Mouse (Mus musculus) left cerebral cortex, postnatal 4 days (tissue): Measurements from ENCODE around the gene Slc13a4. TPM values are rescaled to one million over a fixed set of nuclear protein-coding genes. Genes with fewer than 3 reads are reported as not detected.

Experiments
- DNase-seq: peaks from one replicate; pipeline ENCODE4 v3.0.0-alpha.2; 2022
- intact Hi-C: fragments of 180-260 bp; cut with DNase I; formaldehyde crosslinking; loops from one replicate; pipeline ENCODE4 v1.15.1; 2025
- total RNA-seq, 2 experiments: library from RNA; stranded (reverse); gene quantifications; 2 replicates each; pipeline ENCODE4 v1.2.3; 2021

The Slc13a4 gene
- total RNA-seq, 2 experiments from 2014 or later: 11.6 to 12.0 TPM

- no peak for DNase-seq
- intact Hi-C loops: loop anchor here (10.0 kb wide), 1 partner anchor 105 kb away; no protein-coding TSS in a partner anchor
Measured at GRCm38 (mm10) chr6:35259526-35259925, 48.4 kb downstream of the Slc13a4 start.

DNA sequence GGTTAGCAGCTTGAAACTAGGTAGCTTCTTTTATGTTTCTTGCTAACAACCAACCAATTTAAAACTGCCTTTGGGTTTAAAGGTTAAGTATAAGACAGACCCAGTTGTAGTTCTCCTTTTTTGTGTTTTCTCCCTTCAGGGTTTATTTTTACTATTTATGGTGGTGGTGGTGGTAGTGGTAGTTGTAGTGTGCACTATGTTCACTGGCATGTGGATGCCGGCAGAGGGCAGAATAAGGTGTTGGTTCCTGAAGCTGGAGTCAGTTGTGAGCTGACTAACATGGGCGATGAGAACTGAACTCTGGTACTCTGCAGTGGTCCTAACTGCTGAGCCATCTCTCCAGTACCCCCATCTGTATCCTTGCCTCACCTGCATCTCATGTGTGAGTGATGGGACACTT lies 49.0 kb downstream of the Slc13a4 start:
- no peak for DNase-seq
- intact Hi-C loops: loop anchor here (10.0 kb wide), 1 partner anchor 106 kb away; no protein-coding TSS in a partner anchor

DNA sequence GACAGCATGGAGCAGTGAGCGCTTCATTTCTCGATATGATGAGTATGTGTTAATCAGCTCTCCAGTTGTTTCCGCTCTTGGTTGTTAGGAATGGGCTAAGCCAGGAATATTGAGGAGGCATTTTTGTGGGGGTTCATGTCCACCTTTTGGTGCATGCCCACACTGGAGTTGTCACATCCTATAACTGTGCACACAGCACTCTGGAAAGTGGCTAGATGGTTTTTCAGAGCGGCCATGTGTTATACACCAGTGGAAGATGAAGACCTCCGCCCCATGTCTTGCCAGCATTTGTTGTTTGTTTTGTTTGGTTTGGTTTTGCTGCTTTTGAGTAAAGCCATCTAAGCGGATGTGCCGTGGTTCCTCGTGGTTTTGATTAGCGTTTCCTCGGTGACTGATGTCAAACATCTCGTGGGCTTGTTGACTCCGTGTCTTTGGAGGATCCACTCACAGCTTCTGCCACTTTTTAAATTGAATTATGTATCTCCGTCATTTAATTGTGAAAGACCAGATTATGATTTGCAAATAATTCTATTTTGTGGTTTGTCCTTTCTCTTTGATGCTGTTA lies 50.2 kb downstream of the Slc13a4 start:
- DNase-seq: no peak
- intact Hi-C loops: loop anchor here (10.0 kb wide), 1 partner anchor 107 kb away; no protein-coding TSS in a partner anchor

DNA sequence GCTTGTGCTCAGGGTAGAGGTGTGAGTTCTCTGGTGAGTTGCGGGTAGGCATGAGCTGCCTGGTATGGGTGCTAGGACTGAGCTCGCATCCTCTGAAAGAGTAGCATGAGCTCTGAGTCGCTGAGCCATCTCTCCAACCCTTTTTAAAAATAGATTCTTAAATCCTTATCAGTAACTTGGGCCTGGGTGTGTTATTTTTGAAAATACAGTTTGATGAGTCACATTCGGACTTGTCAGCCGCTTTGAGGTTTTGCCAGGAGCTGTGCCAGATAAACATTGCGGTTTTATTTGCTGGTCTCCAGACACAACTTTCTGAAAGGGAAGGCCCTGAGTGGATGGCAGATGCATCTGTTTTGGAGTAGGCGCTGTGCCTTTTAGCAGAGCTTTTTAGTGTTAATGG lies 51.2 kb downstream of the Slc13a4 start:
- intact Hi-C loops: loop anchor here (10.0 kb wide), 1 partner anchor 108 kb away; no protein-coding TSS in a partner anchor
- no peak for DNase-seq

DNA sequence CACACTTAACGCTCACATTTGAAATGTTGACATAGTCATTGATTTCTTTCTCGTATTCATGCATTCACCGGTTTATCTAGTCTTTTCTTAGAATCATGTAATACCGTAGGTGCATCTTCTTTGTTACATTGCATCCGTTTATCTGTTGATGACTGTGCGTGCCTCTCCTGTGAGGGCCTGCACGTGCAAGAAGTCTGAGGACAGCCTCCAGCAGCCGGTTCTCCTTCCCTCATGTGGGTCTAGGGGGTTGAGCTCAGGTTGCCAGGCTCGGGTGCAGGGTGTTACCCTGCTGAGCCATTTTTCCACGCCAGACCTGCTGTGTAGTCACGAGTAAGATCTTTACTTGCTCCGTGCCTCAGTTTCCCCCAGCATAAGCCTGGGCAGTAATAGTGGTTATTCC lies 52.9 kb downstream of the Slc13a4 start:
- intact Hi-C loops: loop anchor here (10.0 kb wide), 1 partner anchor 110 kb away; no protein-coding TSS in a partner anchor
- no peak for DNase-seq

GRCm38 (mm10) chr6:35254136-35254904 lies 53.6 kb downstream of the Slc13a4 start:
- no peak for DNase-seq
- intact Hi-C loops: loop anchor here (10.0 kb wide), 1 partner anchor 110 kb away; no protein-coding TSS in a partner anchor

DNA sequence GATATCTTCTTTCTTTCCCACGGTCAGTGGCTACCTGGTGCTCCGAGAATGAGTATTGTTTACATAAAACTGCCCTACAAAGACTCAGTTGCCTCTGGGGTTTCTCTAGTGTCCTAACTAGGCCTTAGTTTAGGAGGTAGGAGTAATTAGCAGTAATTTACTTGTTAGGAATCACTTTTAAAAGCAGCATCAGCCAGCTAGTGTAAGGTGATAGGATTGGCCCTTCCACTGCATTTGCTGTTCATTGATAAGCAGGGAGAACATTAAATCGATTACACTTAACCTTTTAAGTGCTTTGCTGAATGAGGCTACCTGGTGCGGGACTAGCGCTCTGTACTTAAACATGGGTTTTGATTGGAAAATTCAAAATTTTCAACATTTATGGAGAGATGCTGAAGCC lies 54.5 kb downstream of the Slc13a4 start:
- no peak for DNase-seq
- intact Hi-C loops: loop anchor here (10.0 kb wide), 1 partner anchor 111 kb away; no protein-coding TSS in a partner anchor

- intact Hi-C loops: loop anchor here (10.0 kb wide), 1 partner anchor 112 kb away; no protein-coding TSS in a partner anchor
- peak; percentile 92 for DNase-seq
Measured at GRCm38 (mm10) chr6:35252477-35253346, 55.2 kb downstream of the Slc13a4 start.

GRCm38 (mm10) chr6:35251807-35252476 lies 56.0 kb downstream of the Slc13a4 start:
- DNase-seq: no peak
- intact Hi-C loops: loop anchor here (10.0 kb wide), 1 partner anchor 113 kb away; no protein-coding TSS in a partner anchor

DNA sequence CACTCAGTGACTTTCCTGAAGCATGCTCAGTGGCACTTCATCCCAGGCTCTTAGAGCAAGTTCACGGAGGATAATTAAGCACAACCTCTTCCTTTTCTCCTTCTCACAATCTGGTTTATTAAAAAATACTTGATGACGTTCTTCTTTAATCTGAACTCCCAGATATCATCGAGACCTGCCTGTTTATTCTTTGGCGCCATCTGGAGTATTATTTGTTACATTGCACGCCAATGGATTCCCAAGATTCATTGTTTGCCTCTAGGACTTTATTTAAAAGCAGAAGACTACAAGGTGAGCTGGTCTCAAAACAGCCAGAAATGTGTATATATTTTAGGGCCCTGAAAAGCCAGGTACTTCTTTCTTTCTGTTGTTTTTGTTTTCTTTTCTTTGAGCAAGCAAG lies 62.8 kb downstream of the Slc13a4 start:
- no peak for DNase-seq

DNA sequence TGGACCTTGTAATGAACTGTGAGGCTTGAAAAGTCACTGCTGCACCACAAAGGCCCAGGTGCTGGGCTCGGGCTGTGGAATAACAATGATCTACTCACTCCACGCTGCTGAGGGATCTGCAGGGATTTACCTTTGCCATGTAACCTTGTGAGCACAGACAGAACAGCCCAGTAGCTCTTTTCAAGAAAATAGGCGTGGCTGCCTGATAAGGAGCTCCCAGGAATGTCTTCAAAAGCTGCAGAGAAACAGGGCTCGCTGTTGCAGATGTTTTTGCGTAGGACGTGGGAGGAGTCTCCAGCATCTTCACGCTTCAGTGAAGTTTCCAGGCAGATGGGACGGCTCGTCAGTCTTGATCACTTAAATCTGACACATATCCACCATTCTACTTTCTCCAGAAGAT lies 63.9 kb downstream of the Slc13a4 start:
- no peak for DNase-seq
- intact Hi-C loops: loop anchor here (10.0 kb wide), 1 partner anchor 49 kb away; no protein-coding TSS in a partner anchor

More for the DNA sequence above, 62.8 kb downstream of the Slc13a4 start:
- intact Hi-C loops: loop anchor here (10.0 kb wide), 1 partner anchor 50 kb away; no protein-coding TSS in a partner anchor

DNA sequence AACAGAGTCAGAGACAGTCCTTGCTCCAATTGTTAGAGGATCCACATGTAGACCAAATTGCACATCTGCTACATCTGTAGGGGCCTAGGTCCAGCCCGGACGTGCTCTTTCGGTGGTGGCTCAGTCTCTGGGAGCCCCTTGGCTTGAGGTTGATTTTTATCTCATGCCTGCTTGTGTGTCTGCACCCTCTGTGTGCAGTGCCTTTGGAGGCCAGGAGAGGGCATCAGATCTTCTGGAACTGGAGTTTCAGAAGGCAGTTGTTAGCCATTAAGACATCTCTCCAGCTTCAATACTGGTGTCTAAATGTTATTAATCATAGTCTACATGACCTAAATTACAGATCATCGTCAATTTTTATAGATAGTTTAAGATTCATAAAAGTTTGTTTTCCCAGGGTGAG lies 64.7 kb downstream of the Slc13a4 start:
- intact Hi-C loops: loop anchor here (10.0 kb wide), 1 partner anchor 48 kb away; no protein-coding TSS in a partner anchor
- DNase-seq: no peak

DNA sequence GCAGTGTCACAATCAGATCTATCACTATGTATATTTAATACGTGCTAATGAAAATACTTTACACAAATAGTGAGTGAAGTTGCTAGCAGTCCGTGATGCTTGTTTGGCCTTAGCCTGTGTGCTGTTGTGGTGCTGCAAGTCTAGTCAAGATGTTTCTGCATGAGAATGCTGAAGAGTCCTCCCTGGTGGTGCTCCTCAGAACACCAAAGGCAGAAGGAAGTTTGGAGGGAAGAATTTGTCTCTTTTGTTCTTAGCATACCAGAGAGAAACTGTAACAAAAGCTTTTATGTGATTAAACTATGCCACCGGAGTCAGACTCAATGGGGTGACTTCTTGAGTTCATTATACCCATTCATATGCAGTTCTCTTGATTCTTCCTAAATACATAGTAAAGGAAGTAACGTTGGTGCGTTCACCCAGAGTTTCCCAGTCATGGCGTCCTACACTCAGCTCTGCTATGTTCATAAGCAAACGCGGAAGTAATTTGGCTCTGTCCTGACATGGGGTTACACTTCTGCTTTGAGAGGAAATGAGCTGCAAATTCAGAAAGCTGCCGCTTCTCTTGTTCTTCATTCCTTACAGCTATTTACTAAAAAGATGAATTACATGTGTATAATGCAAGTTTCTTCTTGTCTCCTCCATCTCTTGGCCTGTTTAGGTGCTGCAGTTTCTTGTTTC lies 71.7 kb downstream of the Slc13a4 start:
- intact Hi-C loops: no loop called here
- no peak for DNase-seq

- no peak for DNase-seq
- intact Hi-C loops: no loop called here
Measured at GRCm38 (mm10) chr6:35229415-35229814, 78.5 kb downstream of the Slc13a4 start.

DNA sequence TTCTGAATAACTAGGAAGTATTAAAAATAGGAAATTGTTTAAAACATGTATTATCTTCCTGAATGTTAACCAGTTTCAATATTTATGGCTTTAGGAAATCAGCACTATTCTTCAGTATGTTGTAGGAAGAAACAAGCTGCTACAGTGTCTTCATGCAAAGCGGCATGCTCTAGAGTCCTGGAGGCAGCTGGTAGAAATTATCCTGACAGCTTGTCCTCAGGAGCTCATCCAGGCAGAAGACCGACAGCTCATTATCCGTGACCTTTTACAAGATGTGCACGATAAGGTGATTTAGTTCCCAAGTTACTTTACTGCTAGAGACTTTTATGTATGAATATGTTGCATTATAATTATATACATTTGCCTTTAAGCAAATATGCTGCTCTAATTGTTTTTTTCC lies 82.2 kb downstream of the Slc13a4 start:
- no peak for DNase-seq

More for the DNA sequence above, 82.2 kb downstream of the Slc13a4 start:
- intact Hi-C loops: no loop called here
